In genomic region chr8:120255406-120255987, GRCm38 (mm10) we compare ENCODE assay signal across 20 mouse cellular contexts. TPM values are rescaled to one million over a fixed set of nuclear protein-coding genes. Genes with fewer than 3 reads are reported as not detected.
DNase-seq lines count a peak whose midpoint lies in the region; ATAC-seq and TF ChIP-seq lines count a peak whose summit lies in the region.
"Had no signal": no experiment of that assay in that cellular context is flagged by ENCODE, and none has a peak within 500 bp of the region (broad histone marks: within the 10 kb centered on the region; RNA-seq: fewer than 3 reads in every experiment).

No protein-coding gene starts in this region.

- no peak for DNase-seq in forebrain, embryonic 10.5 days (ENCODE audit: extremely low spot score, low spot score)
- no peak for DNase-seq in forebrain, postnatal 0 days
- no peak for DNase-seq in hindbrain, embryonic 10.5 days (ENCODE audit: low spot score)
- DNase-seq in ZHBTc4 (ENCODE audit: low read depth, low spot score) = peak; percentile 73
- DNase-seq in limb, embryonic 10.5 days (ENCODE audit: low spot score) = no peak
- no peak for DNase-seq in kidney, adult 11 months
- DNase-seq: adrenal gland, postnatal 36 days; cerebellum, adult 9-10 months; kidney, adult 8-10 months; kidney, postnatal 10 days; lung, embryonic 14.5 days; thymus, adult 2 months; thymus, postnatal 4 days had no signal

- H3K9me3 ChIP-seq in forebrain, embryonic 10.5 days = no peaks in the 10 kb centered on the region
- no peaks in the 10 kb centered on the region for H3K9me3 ChIP-seq in forebrain, postnatal 0 days (ENCODE audit: low read length)
- H3K9me3 ChIP-seq in hindbrain, embryonic 10.5 days = no peaks in the 10 kb centered on the region
- H3K9me3 ChIP-seq in hindbrain, embryonic 13.5 days = no peaks in the 10 kb centered on the region
- H3K9me3 ChIP-seq in limb, embryonic 10.5 days (replicated peaks) = no peaks in the 10 kb centered on the region
- H3K9me3 ChIP-seq: forebrain, embryonic 12.5 days; limb, embryonic 13.5 days; liver, embryonic 12.5 days; midbrain, embryonic 12.5 days had no signal

- H3K4me1 ChIP-seq in forebrain, embryonic 10.5 days = peaks cover 75% of the 10 kb centered on the region
- no peaks in the 10 kb centered on the region for H3K4me1 ChIP-seq in forebrain, postnatal 0 days (ENCODE audit: insufficient read depth)
- H3K4me1 ChIP-seq in hindbrain, embryonic 10.5 days (replicated peaks) = peaks cover 83% of the 10 kb centered on the region
- H3K4me1 ChIP-seq in hindbrain, embryonic 13.5 days (replicated peaks) = peaks cover 49% of the 10 kb centered on the region
- peaks cover 92% of the 10 kb centered on the region for H3K4me1 ChIP-seq in limb, embryonic 10.5 days
- H3K4me1 ChIP-seq: liver, embryonic 12.5 days had no signal

- H3K4me2 ChIP-seq in forebrain, postnatal 0 days (ENCODE audit: low read depth) = no peak overlapping the region
- H3K4me2 ChIP-seq in hindbrain, embryonic 13.5 days = no peak overlapping the region
- H3K4me2 ChIP-seq: forebrain, embryonic 12.5 days; limb, embryonic 13.5 days; liver, embryonic 12.5 days; lung, embryonic 14.5 days; midbrain, embryonic 12.5 days had no signal

- ATAC-seq in forebrain, postnatal 0 days = no peak
- ATAC-seq in hindbrain, embryonic 13.5 days (ENCODE audit: low FRiP score) = no peak
- ATAC-seq in erythroid progenitor cell, adult 5-6 weeks (replicated peaks; ENCODE audit: low FRiP score, poor library complexity, severe bottlenecking) = no peak
- ATAC-seq: liver, embryonic 12.5 days had no signal

- H3K27me3 ChIP-seq in forebrain, embryonic 10.5 days (ENCODE audit: poor library complexity, severe bottlenecking) = 0 out of 2 replicates have a peak, but pooled peaks cover under 1% of the 10 kb centered on the region
- H3K27me3 ChIP-seq in forebrain, postnatal 0 days (ENCODE audit: insufficient read depth, low read length) = no peaks in the 10 kb centered on the region
- H3K27me3 ChIP-seq in hindbrain, embryonic 10.5 days (ENCODE audit: insufficient read depth, poor library complexity, severe bottlenecking) = no peaks in the 10 kb centered on the region; the same call in 1 of the 2 replicates
- H3K27me3 ChIP-seq in hindbrain, embryonic 13.5 days = no peaks in the 10 kb centered on the region
- no peaks in the 10 kb centered on the region for H3K27me3 ChIP-seq in limb, embryonic 10.5 days (ENCODE audit: low read depth, poor library complexity, severe bottlenecking)
- H3K27me3 ChIP-seq: forebrain, embryonic 12.5 days; limb, embryonic 13.5 days had no signal

- H3K27ac ChIP-seq in forebrain, embryonic 10.5 days = peak overlapping the region; percentile 17
- H3K27ac ChIP-seq in forebrain, postnatal 0 days (ENCODE audit: low read depth, low read length) = no peak overlapping the region
- H3K27ac ChIP-seq in hindbrain, embryonic 10.5 days = peak overlapping the region; percentile 71
- H3K27ac ChIP-seq in hindbrain, embryonic 13.5 days = no peak overlapping the region
- H3K27ac ChIP-seq in limb, embryonic 10.5 days = peak overlapping the region; percentile 50
- H3K27ac ChIP-seq: forebrain, embryonic 12.5 days; limb, embryonic 13.5 days; liver, embryonic 12.5 days; midbrain, embryonic 12.5 days; stomach, postnatal 0 days had no signal

- 87% methylated on average over 6 of the region's 6 CpGs for WGBS in forebrain, embryonic 10.5 days
- WGBS in forebrain, postnatal 0 days = 90% methylated on average over 6 of the region's 6 CpGs
- WGBS in hindbrain, embryonic 10.5 days = 86% methylated on average over 6 of the region's 6 CpGs
- WGBS in hindbrain, embryonic 13.5 days = 88% methylated on average over 6 of the region's 6 CpGs
- WGBS in limb, embryonic 10.5 days = 88% methylated on average over 6 of the region's 6 CpGs

- H3K9ac ChIP-seq in forebrain, postnatal 0 days = no peak overlapping the region
- no peak overlapping the region for H3K9ac ChIP-seq in hindbrain, embryonic 13.5 days
- H3K9ac ChIP-seq: limb, embryonic 13.5 days; liver, embryonic 12.5 days; lung, embryonic 14.5 days; midbrain, embryonic 12.5 days had no signal

- TF ChIP-seq CTCF in forebrain, postnatal 0 days (IDR thresholded peaks at IDR 0.05; ENCODE audit: low read depth) = no peak

- H3K4me3 ChIP-seq in forebrain, embryonic 10.5 days = no peak overlapping the region
- no peak overlapping the region for H3K4me3 ChIP-seq in forebrain, postnatal 0 days (ENCODE audit: low read depth, low read length)
- no peak overlapping the region for H3K4me3 ChIP-seq in hindbrain, embryonic 10.5 days
- H3K4me3 ChIP-seq in hindbrain, embryonic 13.5 days = no peak overlapping the region
- no peak overlapping the region for H3K4me3 ChIP-seq in limb, embryonic 10.5 days
- H3K4me3 ChIP-seq: forebrain, embryonic 12.5 days; limb, embryonic 13.5 days; liver, embryonic 12.5 days; midbrain, embryonic 12.5 days had no signal

- H3K36me3 ChIP-seq in forebrain, embryonic 10.5 days (replicated peaks) = no peaks in the 10 kb centered on the region; the same call in 1 of the 2 replicates
- H3K36me3 ChIP-seq in forebrain, postnatal 0 days (ENCODE audit: insufficient read depth) = no peaks in the 10 kb centered on the region
- H3K36me3 ChIP-seq in hindbrain, embryonic 10.5 days = no peaks in the 10 kb centered on the region
- no peaks in the 10 kb centered on the region for H3K36me3 ChIP-seq in hindbrain, embryonic 13.5 days
- H3K36me3 ChIP-seq in limb, embryonic 10.5 days = peaks cover 6% of the 10 kb centered on the region; the same call in 1 of the 2 replicates
- H3K36me3 ChIP-seq: forebrain, embryonic 12.5 days; limb, embryonic 13.5 days; liver, embryonic 12.5 days; midbrain, embryonic 12.5 days had no signal

RNA-seq across cellular contexts. Expression of gene Gse1, which starts 27.2 kb away (rescaled TPM):
- 11.1 and 12.0 TPM in 2 replicates for polyA plus RNA-seq in forebrain, embryonic 10.5 days (2016; fragmentation: Nextera tagmentation; extraction: Ambion mirVana)
- total RNA-seq in forebrain, postnatal 0 days (2014; rRNA removed) = 24.2 and 48.2 TPM in 2 replicates
- 10.5 and 15.9 TPM in 2 replicates for polyA plus RNA-seq in forebrain, postnatal 0 days (2015; fragmentation: Nextera tagmentation; extraction: Ambion mirVana)
- 14.3 and 22.9 TPM in 2 replicates for polyA plus RNA-seq in hindbrain, embryonic 10.5 days (2016; fragmentation: Nextera tagmentation; extraction: Ambion mirVana)
- polyA plus RNA-seq in hindbrain, embryonic 13.5 days (2015; fragmentation: Nextera tagmentation; extraction: Ambion mirVana) = 21.3 and 22.1 TPM in 2 replicates
- polyA plus RNA-seq in limb, embryonic 10.5 days (2016; fragmentation: Nextera tagmentation; extraction: Ambion mirVana) = 6.7 and 8.1 TPM in 2 replicates
- 134 and 153 TPM in 2 replicates for total RNA-seq in erythroid progenitor cell, adult 5-6 weeks (2015; ENCODE audit: low replicate concordance)
- 105 and 130 TPM in 2 replicates for total RNA-seq in erythroid progenitor cell, adult 5-6 weeks (2017; ENCODE audit: low replicate concordance)

Comparison
In these comparisons a context has a peak if more than half of its experiments do, and no peak if none do; other contexts are left out.
1. H3K27ac ChIP-seq: peak in forebrain, embryonic 10.5 days (single experiment), hindbrain, embryonic 10.5 days (single experiment) and limb, embryonic 10.5 days (single experiment); none in forebrain, postnatal 0 days (single experiment) and hindbrain, embryonic 13.5 days (single experiment).